Mouse (Mus musculus): ENCODE measurements around the gene Tnni3k. TPM values are rescaled to one million over a fixed set of nuclear protein-coding genes. Genes with fewer than 3 reads are reported as not detected.

Tnni3k gene
- polyA plus RNA-seq, 1 experiment = not detected

DNA sequence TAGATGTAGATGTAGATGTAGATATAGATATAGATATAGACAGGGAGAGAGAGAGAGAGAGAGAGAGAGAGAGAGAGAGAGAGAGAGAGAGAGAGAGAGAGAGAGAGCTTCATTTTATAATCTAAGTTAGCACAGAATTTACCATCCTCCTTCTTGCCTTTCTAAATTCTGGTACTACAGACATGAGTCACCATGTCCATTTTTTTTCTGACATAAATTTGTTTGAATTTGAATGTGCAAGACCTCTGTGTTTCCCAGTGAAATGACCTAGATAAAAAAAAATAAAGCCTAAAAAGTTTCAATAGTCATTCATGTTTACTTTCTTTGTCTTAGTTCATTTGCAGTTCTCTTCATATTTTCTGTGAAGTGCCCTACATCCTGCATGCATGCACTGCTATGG, 54.2 kb downstream of the Tnni3k start:
- no peak overlapping the region for H3K27ac ChIP-seq (replicated peaks; ENCODE audit: low read depth, low read length)
- no peak overlapping the region for H3K4me3 ChIP-seq (ENCODE audit: insufficient read depth, low read depth, low read length)
- no peaks in the 10 kb centered on the region for H3K4me1 ChIP-seq (ENCODE audit: control insufficient read depth, insufficient read depth, insufficient read length, low read length)

DNA sequence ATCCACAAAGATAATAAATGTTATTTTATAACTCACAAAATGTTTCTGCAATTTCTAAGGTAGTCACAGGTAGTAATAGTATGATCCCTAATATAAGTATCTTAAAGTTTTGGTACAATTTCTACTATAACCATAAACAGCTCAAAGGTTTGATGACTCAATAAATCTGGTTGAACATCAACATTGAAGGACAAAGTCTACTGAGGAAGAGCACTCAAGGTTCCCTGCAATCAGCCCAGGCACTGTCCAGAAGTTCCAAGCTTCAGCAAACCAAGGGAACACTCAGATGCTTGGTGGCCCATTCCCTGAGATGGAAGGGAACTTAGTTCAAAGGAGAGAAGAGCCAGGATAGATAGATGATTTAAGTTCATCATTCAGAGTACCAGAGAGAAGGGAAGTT, 62.5 kb downstream of the Tnni3k start:
- Histone ChIP-seq H3K4me3 (ENCODE audit: insufficient read depth, low read depth, low read length) (no peak overlapping the region), H3K4me1 (ENCODE audit: control insufficient read depth, insufficient read depth, insufficient read length, low read length) (no peaks in the 10 kb centered on the region), H3K27ac (replicated peaks; ENCODE audit: low read depth, low read length) (no peak overlapping the region)

DNA sequence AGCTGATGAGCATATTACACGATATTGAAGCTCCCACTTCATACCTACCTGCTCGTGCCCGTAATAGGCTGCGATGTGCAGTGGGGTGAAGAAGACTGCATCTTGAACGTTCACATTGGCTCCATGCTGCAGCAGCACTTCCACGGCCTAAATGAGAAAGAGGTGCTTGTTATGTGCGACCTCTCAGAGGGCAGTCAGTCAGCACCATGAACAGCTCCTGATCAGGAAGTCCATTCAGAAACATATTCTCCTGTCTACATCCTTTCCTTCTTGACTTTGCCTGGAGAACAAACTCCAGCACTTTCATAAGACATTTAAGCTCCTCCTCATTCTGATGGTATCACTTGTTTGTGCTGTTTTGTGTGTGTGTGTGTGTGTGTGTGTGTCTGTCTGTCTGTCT, 76.1 kb downstream of the Tnni3k start:
- Histone ChIP-seq H3K4me1 (ENCODE audit: control insufficient read depth, insufficient read depth, insufficient read length, low read length) (no peaks in the 10 kb centered on the region), H3K27ac (replicated peaks; ENCODE audit: low read depth, low read length) (no peak overlapping the region), H3K4me3 (ENCODE audit: insufficient read depth, low read depth, low read length) (no peak overlapping the region)

GRCm38 (mm10) chr3:154971626-154972025, 83.6 kb downstream of the Tnni3k start:
- Histone ChIP-seq H3K4me3 (ENCODE audit: insufficient read depth, low read depth, low read length) (no peak overlapping the region), H3K27ac (replicated peaks; ENCODE audit: low read depth, low read length) (no peak overlapping the region), H3K4me1 (ENCODE audit: control insufficient read depth, insufficient read depth, insufficient read length, low read length) (no peaks in the 10 kb centered on the region)

DNA sequence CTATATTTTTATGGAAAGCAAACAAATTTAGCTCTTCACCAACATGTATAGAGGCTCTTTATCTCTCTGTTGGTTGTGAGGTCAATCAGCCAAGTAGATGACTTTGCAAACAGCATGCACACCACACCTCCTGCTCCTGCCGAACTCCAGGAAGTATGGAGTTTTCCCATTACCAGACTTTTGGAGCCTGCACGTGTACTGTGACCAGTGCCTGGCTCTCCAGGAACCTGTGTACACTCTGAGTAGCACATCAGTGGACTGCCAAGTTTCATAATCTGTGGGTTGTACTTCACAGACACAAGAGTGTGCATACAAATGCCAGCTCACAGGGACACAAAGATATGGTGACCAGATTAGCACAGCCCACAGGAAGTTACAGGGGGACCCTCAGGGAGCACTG, 84.2 kb downstream of the Tnni3k start:
- Histone ChIP-seq H3K27ac (replicated peaks; ENCODE audit: low read depth, low read length) (no peak overlapping the region), H3K4me1 (ENCODE audit: control insufficient read depth, insufficient read depth, insufficient read length, low read length) (no peaks in the 10 kb centered on the region), H3K4me3 (ENCODE audit: insufficient read depth, low read depth, low read length) (no peak overlapping the region)

- no peaks in the 10 kb centered on the region for H3K4me1 ChIP-seq (ENCODE audit: control insufficient read depth, insufficient read depth, insufficient read length, low read length)
Measured at GRCm38 (mm10) chr3:154961284-154961683, 93.9 kb downstream of the Tnni3k start.

DNA sequence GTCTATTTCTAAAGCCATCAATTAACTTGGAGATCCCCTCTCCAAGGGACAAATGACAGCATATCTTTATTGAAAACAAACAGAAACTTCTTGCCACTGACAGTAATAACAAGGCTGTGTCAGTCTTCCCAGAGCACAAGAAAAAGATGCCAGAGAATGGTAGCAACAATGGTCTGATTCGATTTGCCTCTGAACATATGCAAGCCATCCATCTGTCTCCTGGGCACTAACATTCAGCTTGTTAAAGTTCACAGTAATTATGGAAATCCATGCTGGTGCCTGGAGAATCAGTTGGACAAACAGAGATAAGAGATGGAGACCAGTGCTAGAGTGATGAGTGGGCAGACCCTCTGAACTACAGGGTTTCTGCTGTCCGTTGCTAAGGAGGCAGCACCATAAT, 102.1 kb downstream of the Tnni3k start:
- no peak overlapping the region for H3K27ac ChIP-seq (replicated peaks; ENCODE audit: low read depth, low read length)
- H3K4me3 ChIP-seq (ENCODE audit: insufficient read depth, low read depth, low read length) = no peak overlapping the region
- no peaks in the 10 kb centered on the region for H3K4me1 ChIP-seq (ENCODE audit: control insufficient read depth, insufficient read depth, insufficient read length, low read length)

More at GRCm38 (mm10) chr3:154961284-154961683, 93.9 kb downstream of the Tnni3k start:
- Histone ChIP-seq H3K4me3 (ENCODE audit: insufficient read depth, low read depth, low read length) (no peak overlapping the region), H3K27ac (replicated peaks; ENCODE audit: low read depth, low read length) (no peak overlapping the region)

DNA sequence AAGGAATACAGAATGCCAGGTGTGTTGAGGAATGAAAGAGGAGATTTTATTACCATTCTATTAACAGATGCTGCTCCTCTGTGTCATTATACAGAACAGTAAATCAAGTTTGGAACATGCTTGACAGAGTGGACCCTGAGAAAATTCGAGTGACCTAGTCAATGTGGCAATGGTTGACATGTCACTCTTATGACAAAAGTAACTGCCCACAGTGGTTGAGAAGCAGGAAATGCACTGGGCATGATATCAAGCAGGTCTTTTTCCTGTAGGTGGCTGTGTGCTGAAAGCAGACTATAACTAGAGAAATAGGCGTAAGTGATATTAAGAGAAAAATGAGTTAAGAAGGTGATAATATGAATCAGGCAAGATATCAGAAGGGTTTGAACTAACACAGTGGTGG, 105.7 kb downstream of the Tnni3k start:
- no peaks in the 10 kb centered on the region for H3K4me1 ChIP-seq (ENCODE audit: control insufficient read depth, insufficient read depth, insufficient read length, low read length)
- no peak overlapping the region for H3K4me3 ChIP-seq (ENCODE audit: insufficient read depth, low read depth, low read length)
- H3K27ac ChIP-seq (replicated peaks; ENCODE audit: low read depth, low read length) = no peak overlapping the region

- Histone ChIP-seq H3K27ac (replicated peaks; ENCODE audit: low read depth, low read length) (no peak overlapping the region), H3K4me1 (ENCODE audit: control insufficient read depth, insufficient read depth, insufficient read length, low read length) (no peaks in the 10 kb centered on the region), H3K4me3 (ENCODE audit: insufficient read depth, low read depth, low read length) (no peak overlapping the region)
Measured at GRCm38 (mm10) chr3:154945688-154946161, 109.5 kb downstream of the Tnni3k start.

GRCm38 (mm10) chr3:154927757-154928156, 127.5 kb downstream of the Tnni3k start:
- Histone ChIP-seq H3K4me3 (ENCODE audit: insufficient read depth, low read depth, low read length) (no peak overlapping the region), H3K27ac (replicated peaks; ENCODE audit: low read depth, low read length) (no peak overlapping the region), H3K4me1 (ENCODE audit: control insufficient read depth, insufficient read depth, insufficient read length, low read length) (no peaks in the 10 kb centered on the region)

DNA sequence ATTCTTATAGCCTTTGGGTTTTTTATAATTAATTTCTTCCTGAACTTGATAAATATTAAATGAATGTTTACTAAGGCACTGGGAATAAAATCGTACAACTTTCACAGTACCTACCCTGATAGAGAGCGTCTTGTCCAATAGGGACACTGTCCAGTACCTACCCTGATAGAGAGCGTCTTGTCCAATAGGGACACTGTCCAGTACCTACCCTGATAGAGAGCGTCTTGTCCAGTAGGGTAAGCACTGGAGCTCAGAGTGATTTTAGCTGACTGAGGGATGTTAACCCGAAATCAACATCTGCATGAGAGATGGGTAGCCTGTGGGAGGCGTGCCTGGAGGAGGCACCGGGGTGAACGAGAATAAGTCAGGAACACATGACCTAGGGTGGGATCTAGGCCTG, 130.3 kb downstream of the Tnni3k start:
- Histone ChIP-seq H3K27ac (replicated peaks; ENCODE audit: low read depth, low read length) (no peak overlapping the region), H3K4me1 (ENCODE audit: control insufficient read depth, insufficient read depth, insufficient read length, low read length) (no peaks in the 10 kb centered on the region), H3K4me3 (ENCODE audit: insufficient read depth, low read depth, low read length) (no peak overlapping the region)

- no peak overlapping the region for H3K27ac ChIP-seq (replicated peaks; ENCODE audit: low read depth, low read length)
- no peak overlapping the region for H3K4me3 ChIP-seq (ENCODE audit: insufficient read depth, low read depth, low read length)
- no peaks in the 10 kb centered on the region for H3K4me1 ChIP-seq (ENCODE audit: control insufficient read depth, insufficient read depth, insufficient read length, low read length)
Measured at GRCm38 (mm10) chr3:154915566-154915965, 139.6 kb downstream of the Tnni3k start.

GRCm38 (mm10) chr3:154913641-154914040, 141.6 kb downstream of the Tnni3k start:
- Histone ChIP-seq H3K27ac (replicated peaks; ENCODE audit: low read depth, low read length) (no peak overlapping the region), H3K4me1 (ENCODE audit: control insufficient read depth, insufficient read depth, insufficient read length, low read length) (no peaks in the 10 kb centered on the region), H3K4me3 (ENCODE audit: insufficient read depth, low read depth, low read length) (no peak overlapping the region)

DNA sequence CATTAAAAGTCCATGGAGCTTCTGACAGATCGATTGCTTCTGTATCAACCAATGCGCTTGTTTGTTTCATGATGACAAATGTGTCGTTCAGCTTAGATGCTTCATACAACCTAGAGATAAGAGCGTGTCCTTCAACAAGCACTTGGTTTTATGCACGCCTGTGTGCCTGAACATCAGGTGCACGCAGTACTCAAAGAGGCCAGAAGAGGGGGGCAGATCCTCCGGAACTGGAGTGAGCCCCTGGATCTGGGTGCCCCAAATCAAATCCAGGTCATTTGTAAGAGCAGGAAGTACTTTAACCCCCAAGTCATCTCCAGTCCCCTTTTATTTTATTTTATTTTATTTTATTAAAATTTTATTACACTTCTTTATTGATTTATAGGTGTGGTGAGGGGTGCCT, 158.5 kb downstream of the Tnni3k start:
- H3K4me1 ChIP-seq (ENCODE audit: control insufficient read depth, insufficient read depth, insufficient read length, low read length) = no peaks in the 10 kb centered on the region
- H3K4me3 ChIP-seq (ENCODE audit: insufficient read depth, low read depth, low read length) = no peak overlapping the region
- H3K27ac ChIP-seq (replicated peaks; ENCODE audit: low read depth, low read length) = no peak overlapping the region

DNA sequence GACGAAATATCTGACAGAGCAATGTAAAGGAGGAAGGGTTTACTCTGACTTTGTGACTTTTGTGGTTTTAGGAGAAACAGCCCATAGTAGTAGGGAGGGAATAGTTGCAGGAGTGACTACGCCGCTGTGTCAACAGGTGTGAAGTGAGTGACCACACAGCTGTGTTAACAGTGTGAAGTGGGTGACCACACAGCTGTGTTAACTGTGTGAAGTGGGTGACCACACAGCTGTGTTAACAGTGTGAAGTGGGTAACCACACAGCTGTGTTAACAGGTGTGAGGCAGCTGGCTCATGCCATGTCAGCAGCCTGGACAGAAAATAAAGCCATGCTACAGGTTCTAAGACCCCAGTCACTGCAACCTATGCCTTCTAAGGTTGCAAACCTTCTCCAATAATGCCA, 162.0 kb downstream of the Tnni3k start:
- H3K4me3 ChIP-seq (ENCODE audit: insufficient read depth, low read depth, low read length) = no peak overlapping the region
- no peak overlapping the region for H3K27ac ChIP-seq (replicated peaks; ENCODE audit: low read depth, low read length)
- no peaks in the 10 kb centered on the region for H3K4me1 ChIP-seq (ENCODE audit: control insufficient read depth, insufficient read depth, insufficient read length, low read length)

DNA sequence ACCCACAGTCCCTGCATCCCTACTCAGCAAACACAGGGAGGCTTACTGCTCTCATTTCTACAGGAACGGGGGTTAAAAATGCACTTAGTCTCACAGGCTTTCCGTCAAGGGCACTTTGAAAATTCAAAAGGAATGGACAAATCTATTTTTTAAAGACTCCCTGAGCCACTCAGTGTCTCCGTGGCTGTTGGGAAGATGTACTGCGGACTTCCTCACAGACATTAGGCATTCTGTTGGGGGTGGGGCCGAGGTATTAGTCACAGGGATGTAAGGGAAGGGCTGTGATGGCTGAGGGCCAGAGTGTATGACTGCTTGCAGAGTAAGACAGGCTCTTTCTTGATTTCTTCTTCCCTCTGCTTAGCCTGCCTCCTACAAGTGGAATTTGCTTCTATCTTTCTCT, 169.8 kb downstream of the Tnni3k start:
- Histone ChIP-seq H3K27ac (replicated peaks; ENCODE audit: low read depth, low read length) (no peak overlapping the region), H3K4me1 (ENCODE audit: control insufficient read depth, insufficient read depth, insufficient read length, low read length) (no peaks in the 10 kb centered on the region), H3K4me3 (ENCODE audit: insufficient read depth, low read depth, low read length) (no peak overlapping the region)

GRCm38 (mm10) chr3:154885048-154885447, 170.2 kb downstream of the Tnni3k start:
- H3K27ac ChIP-seq (replicated peaks; ENCODE audit: low read depth, low read length) = no peak overlapping the region
- no peaks in the 10 kb centered on the region for H3K4me1 ChIP-seq (ENCODE audit: control insufficient read depth, insufficient read depth, insufficient read length, low read length)
- no peak overlapping the region for H3K4me3 ChIP-seq (ENCODE audit: insufficient read depth, low read depth, low read length)
